Mouse (Mus musculus) intestine, embryonic 14.5 days (tissue): ENCODE results near the gene Cnih3. TPM values are rescaled to one million over a fixed set of nuclear protein-coding genes. Genes with fewer than 3 reads are reported as not detected.

Experiments
- ATAC-seq: fragments of 200-750 bp; cut with Nextera tagmentation; replicated peaks from 2 replicates; pipeline ENCODE4 v1.8.0; 2017; ENCODE audit warnings: low read depth, moderate number of reproducible peaks, moderate TSS enrichment, moderate library complexity; ENCODE audit not compliant: low FRiP score, low TSS enrichment
- DNase-seq: peaks from one replicate; pipeline ENCODE4 v3.0.0-alpha.2; 2018; ENCODE audit warnings: low spot score
- H3K27ac ChIP-seq: fragments of 300-500 bp; sonication (generic); 2 replicates; pipeline ENCODE4 v1.5.1; 2014; ENCODE audit warnings: low read depth, mild to moderate bottlenecking, control low read depth
- H3K27me3 ChIP-seq: fragments of 300-500 bp; sonication (generic); replicated peaks from 2 replicates; pipeline ENCODE4 v1.6.1; 2014; ENCODE audit warnings: low read length, control low read depth; ENCODE audit not compliant: control insufficient read depth, insufficient read depth
- H3K36me3 ChIP-seq: fragments of 300-500 bp; sonication (generic); 2 replicates; pipeline ENCODE4 v1.6.1; 2014; ENCODE audit warnings: low read length, control low read depth; ENCODE audit not compliant: control insufficient read depth, insufficient read depth
- H3K4me1 ChIP-seq: fragments of 300-500 bp; sonication (generic); replicated peaks from 2 replicates; pipeline ENCODE4 v1.6.1; 2014; ENCODE audit warnings: low read length, control low read depth, mixed read lengths; ENCODE audit not compliant: control insufficient read depth, insufficient read depth
- H3K4me2 ChIP-seq: fragments of 300-500 bp; sonication (generic); 2 replicates; pipeline ENCODE4 v1.6.1; 2014; ENCODE audit warnings: low read length
- H3K4me3 ChIP-seq: fragments of 300-500 bp; sonication (generic); 2 replicates; pipeline ENCODE4 v1.5.1; 2014; ENCODE audit warnings: low read depth, low read length, control low read depth, mixed read lengths
- H3K9ac ChIP-seq: fragments of 300-500 bp; sonication (generic); 2 replicates; pipeline ENCODE4 v1.6.1; 2014; ENCODE audit warnings: mild to moderate bottlenecking, low read length
- H3K9me3 ChIP-seq: fragments of 300-500 bp; sonication (generic); 2 replicates; pipeline ENCODE4 v1.6.1; 2016; ENCODE audit warnings: low read length, control low read depth; ENCODE audit not compliant: control insufficient read depth
- WGBS: fragments of 180-500 bp; shearing (Covaris S2); extraction: QIAGEN DNeasy Blood & Tissue Kit; methylation state at CpG from one replicate; pipeline ENCODE4 v1.1.7; 2014; 5-methylcytosine and 5-hydroxymethylcytosine counted together
- polyA plus RNA-seq: library from polyadenylated mRNA; unstranded; fragments of >200 nt; fragmentation: Nextera tagmentation; extraction: Ambion mirVana; gene quantifications from 2 replicates; pipeline ENCODE4 v1.2.1, GENCODE M21; 2014

Cnih3 gene
- polyA plus RNA-seq, 1 experiment from 2014 or later, result 0.41 TPM

DNA sequence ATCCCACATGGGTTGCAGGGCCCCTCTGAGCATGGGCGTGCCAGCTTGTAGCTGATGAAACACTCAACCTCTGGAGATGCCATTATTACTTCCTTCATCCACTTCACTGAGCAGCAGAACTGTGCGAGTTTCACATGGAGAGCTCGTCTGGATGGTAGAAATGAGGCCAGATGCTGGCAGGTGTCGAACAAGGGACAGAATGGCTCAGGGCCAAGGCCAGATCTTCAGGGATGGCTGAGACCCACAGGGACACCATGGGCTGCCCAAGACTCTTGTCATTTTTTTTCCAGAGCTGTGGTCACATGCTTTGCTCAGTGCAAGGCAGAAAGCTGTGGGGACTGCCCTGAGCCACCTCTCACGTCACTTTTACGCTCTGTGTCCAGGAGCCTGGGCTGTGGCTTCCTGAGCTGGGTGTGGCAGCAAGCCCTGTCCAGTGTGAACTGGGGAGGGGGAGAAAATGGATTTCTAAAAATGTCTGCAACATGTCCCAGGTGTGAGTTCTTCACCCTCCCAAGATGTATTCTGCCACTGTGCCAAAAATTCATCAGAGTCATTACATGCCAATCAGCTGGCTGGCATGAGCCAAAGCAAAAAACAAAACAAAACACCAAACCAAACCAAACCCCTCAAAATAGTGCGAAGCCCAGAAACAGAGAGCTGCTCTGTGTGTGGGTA is 107.1 kb downstream of the Cnih3 start:
- no peak for DNase-seq
- no peaks in the 10 kb centered on the region for H3K36me3 ChIP-seq
- no peak overlapping the region for H3K27ac ChIP-seq
- no peak for ATAC-seq
- H3K9ac ChIP-seq, result no peak overlapping the region
- H3K4me2 ChIP-seq, result no peak overlapping the region
- H3K4me1 ChIP-seq, result no peaks in the 10 kb centered on the region
- H3K9me3 ChIP-seq, result no peaks in the 10 kb centered on the region
- H3K4me3 ChIP-seq, result no peak overlapping the region
- 76% methylated on average over 7 of the region's 7 CpGs for WGBS
- no peaks in the 10 kb centered on the region for H3K27me3 ChIP-seq

DNA sequence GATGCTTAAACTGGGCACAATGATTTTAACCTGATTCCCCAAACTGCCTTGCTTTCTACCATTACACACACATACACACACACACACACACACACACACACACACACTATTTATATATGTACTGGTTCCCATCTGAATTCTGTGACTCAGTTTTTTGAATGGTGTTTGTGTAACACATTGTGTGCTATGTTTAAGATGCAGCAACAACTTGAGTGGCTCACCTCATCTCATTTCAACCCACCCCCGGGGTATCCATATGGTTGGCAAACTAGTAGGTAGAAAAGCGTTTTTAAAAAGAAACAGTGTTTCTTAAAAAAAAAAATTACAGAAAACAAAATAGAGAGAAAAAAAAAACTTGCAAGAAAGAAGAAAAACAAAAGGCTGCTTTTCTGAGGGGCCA is 107.9 kb downstream of the Cnih3 start:
- Histone ChIP-seq H3K9ac (no peak overlapping the region), H3K9me3 (no peaks in the 10 kb centered on the region), H3K4me3 (no peak overlapping the region), H3K27ac (no peak overlapping the region), H3K4me2 (no peak overlapping the region), H3K36me3 (no peaks in the 10 kb centered on the region), H3K27me3 (no peaks in the 10 kb centered on the region), H3K4me1 (no peaks in the 10 kb centered on the region)
- DNase-seq (no peak), ATAC-seq (no peak)
- WGBS, result 83% methylated on average over 2 of the region's 2 CpGs

DNA sequence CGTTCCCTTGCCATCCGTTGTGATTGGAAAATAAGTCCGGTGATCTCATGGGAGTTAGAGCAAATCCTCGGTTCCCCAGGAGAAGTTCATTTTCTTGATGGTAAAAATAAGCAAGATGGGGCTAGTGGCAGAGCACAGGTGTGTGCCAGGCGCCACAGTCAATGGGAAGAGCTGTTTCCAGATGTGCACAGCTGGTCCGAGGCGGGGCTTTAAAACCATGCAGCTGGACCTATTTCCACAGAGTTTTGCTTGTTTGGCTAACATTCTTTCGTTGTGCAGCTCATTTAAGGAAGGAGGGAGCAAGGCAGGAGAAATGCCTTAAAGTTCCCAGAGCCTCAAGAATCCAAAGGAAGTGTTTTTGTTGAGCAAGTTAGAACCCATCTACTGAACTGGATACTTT is 109.1 kb downstream of the Cnih3 start:
- Histone ChIP-seq H3K4me1 (no peaks in the 10 kb centered on the region), H3K9me3 (no peaks in the 10 kb centered on the region), H3K4me2 (no peak overlapping the region), H3K27me3 (no peaks in the 10 kb centered on the region), H3K4me3 (no peak overlapping the region), H3K27ac (no peak overlapping the region), H3K36me3 (no peaks in the 10 kb centered on the region), H3K9ac (no peak overlapping the region)
- WGBS, result 64% methylated on average over 8 of the region's 8 CpGs
- DNase-seq, result no peak
- ATAC-seq, result no peak

DNA sequence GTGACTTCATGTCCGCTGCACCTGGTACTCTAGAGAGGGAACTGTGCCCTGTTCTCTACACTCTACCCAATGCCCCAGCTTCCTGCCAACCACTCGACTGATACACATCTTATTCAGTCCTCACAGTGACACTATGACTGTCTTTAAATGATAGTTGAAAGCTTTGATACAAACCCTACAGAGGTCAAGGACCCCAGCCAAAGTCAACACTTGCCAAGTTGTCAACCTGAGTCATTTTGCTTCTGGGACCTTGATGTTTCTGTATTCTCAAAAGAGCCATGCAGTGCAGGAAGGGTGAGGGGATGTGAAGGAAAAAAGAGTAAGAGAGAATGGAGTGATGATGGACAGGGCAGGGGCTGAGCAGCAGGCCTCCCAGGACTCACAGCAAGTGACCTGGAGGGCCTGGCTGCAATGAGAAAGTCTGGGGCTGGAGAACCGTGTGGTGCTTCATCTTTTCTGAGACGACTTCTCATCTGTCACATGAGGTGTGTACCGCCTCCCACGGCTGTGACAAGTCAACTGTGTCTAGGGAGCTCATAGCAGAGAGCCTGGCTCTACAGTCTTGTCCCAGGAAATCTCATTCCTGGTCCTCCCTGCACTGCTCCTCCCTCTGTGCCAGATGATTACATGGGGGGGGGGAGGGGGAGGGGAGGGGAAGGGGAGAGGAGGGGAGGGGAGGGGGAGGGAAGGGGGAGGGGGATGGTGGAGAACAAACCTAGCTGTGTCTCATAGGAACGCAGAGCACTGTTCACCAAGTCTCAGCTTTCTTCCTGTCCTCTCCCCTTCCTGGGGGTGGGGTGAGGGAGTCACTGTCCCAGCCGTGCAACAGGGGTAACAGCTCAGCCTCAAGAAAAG is 109.8 kb downstream of the Cnih3 start:
- DNase-seq (no peak), ATAC-seq (no peak)
- no peak overlapping the region for H3K4me2 ChIP-seq
- H3K27ac ChIP-seq, result no peak overlapping the region
- no peaks in the 10 kb centered on the region for H3K36me3 ChIP-seq
- 0 out of 2 replicates have a peak, but pooled peaks cover 6% of the 10 kb centered on the region for H3K4me1 ChIP-seq
- 47% methylated on average over 8 of the region's 8 CpGs for WGBS
- H3K9ac ChIP-seq, result no peak overlapping the region
- H3K4me3 ChIP-seq, result no peak overlapping the region
- H3K27me3 ChIP-seq, result no peaks in the 10 kb centered on the region
- no peaks in the 10 kb centered on the region for H3K9me3 ChIP-seq

DNA sequence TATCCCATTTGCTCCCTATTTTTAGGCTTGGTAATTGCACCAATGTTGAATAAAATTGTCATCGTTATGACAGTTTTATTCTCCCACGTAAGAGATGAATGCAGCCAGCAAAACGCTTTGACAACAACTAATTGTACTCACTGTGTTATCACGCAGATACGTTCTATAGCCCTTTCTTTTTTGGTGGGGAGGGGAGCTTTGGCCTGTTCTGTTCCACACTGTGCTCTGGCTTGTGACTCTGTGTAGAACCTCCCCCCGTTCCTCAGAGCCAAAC is 110.4 kb downstream of the Cnih3 start:
- Histone ChIP-seq H3K4me1 (0 out of 2 replicates have a peak, but pooled peaks cover 6% of the 10 kb centered on the region), H3K9ac (no peak overlapping the region), H3K4me2 (no peak overlapping the region), H3K4me3 (no peak overlapping the region), H3K36me3 (no peaks in the 10 kb centered on the region), H3K27me3 (no peaks in the 10 kb centered on the region), H3K9me3 (no peaks in the 10 kb centered on the region), H3K27ac (no peak overlapping the region)
- no peak for DNase-seq
- WGBS, result 78% methylated on average over 6 of the region's 6 CpGs
- ATAC-seq, result no peak

DNA sequence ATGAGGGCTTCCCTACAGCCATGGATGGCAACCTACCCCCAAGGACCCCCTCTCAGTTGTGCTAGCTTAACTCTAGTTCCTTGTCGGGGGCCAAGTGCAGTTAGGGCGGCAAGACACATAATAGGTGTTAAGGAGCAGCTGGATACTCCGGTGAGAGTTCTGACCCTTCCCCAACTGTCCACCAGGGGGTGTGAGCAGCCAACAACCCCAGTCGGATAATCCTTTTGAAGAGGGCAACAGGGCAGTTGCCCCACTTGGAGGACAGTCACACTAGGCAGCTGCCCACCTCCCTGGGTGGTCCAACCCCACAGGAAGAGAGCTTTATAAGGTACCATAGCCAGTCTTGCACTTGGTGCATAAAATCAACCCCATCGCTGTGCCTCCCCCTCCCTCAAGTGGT is 112.6 kb downstream of the Cnih3 start:
- Histone ChIP-seq H3K9me3 (no peaks in the 10 kb centered on the region), H3K36me3 (no peaks in the 10 kb centered on the region), H3K27ac (no peak overlapping the region), H3K9ac (no peak overlapping the region), H3K27me3 (no peaks in the 10 kb centered on the region), H3K4me1 (0 out of 2 replicates have a peak, but pooled peaks cover 6% of the 10 kb centered on the region), H3K4me2 (no peak overlapping the region), H3K4me3 (no peak overlapping the region)
- ATAC-seq (no peak), DNase-seq (peak; percentile 66)
- 43% methylated on average over 5 of the region's 5 CpGs for WGBS

DNA sequence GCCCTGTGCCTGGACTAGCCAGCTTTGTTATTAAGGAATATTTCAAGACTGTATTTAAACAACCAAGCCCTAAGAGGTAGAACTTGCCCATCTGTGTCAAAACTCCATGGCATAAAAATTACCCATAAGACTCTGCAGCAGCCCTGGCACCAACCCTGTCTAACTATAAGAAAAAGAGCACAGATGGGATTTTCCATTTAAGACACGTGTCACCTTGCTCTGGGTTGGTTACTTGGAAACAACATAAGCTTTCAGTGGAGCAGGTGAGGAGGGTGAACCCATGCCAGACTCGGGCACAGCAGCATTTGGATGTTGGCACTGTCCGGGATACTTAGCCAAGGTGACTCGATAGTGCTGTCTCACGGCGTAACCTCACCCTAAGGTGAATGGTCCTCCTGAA is 113.6 kb downstream of the Cnih3 start:
- Histone ChIP-seq H3K4me3 (no peak overlapping the region), H3K27me3 (no peaks in the 10 kb centered on the region), H3K36me3 (no peaks in the 10 kb centered on the region), H3K4me2 (no peak overlapping the region), H3K27ac (no peak overlapping the region), H3K9me3 (no peaks in the 10 kb centered on the region; the same call in 1 of the 2 replicates), H3K9ac (no peak overlapping the region), H3K4me1 (0 out of 2 replicates have a peak, but pooled peaks cover 6% of the 10 kb centered on the region)
- 92% methylated on average over 6 of the region's 6 CpGs for WGBS
- DNase-seq (no peak), ATAC-seq (no peak)

DNA sequence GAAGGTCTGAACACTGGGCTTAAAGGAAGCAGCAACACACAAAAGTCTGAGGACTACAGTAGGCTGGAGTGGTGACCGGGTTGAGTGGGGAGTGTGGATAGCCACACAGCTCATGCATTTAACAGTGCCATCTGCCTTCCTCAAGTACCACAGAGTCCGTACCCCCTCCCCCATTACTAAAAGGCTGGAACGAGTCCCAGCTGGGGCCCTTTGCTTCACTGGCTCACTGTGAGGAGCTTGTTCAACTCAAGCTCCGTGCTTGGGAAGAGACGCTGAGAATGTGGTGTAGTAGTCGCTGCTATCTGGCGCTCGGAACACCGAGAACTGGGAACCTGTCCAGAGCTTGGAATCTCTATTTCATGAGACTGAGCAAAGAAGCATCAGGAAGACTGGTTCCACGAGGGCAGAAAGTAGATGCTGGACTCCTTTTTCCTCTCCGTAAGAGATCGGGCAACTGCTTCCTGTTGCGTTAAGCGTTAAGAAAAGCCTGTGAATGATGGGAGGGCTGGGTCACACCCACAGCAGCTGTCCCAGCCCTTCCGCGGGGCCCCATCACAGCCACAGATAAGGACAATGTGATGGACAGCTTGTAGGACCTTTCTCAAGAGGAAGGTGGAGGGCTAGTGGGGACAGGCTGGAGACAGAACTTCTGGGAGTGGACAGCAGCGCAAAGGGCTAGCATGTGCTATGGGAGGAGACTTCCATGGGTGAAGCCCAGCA is 114.3 kb downstream of the Cnih3 start:
- Histone ChIP-seq H3K4me3 (no peak overlapping the region), H3K36me3 (no peaks in the 10 kb centered on the region), H3K27ac (no peak overlapping the region), H3K4me1 (0 out of 2 replicates have a peak, but pooled peaks cover 6% of the 10 kb centered on the region), H3K27me3 (no peaks in the 10 kb centered on the region), H3K9me3 (peaks cover 7% of the 10 kb centered on the region), H3K9ac (no peak overlapping the region), H3K4me2 (no peak overlapping the region)
- WGBS, result 70% methylated on average over 17 of the region's 17 CpGs
- no peak for ATAC-seq
- DNase-seq, result no peak
